Mouse (Mus musculus): Measurements from ENCODE around the gene S100a3.

Gene S100a3

DNA sequence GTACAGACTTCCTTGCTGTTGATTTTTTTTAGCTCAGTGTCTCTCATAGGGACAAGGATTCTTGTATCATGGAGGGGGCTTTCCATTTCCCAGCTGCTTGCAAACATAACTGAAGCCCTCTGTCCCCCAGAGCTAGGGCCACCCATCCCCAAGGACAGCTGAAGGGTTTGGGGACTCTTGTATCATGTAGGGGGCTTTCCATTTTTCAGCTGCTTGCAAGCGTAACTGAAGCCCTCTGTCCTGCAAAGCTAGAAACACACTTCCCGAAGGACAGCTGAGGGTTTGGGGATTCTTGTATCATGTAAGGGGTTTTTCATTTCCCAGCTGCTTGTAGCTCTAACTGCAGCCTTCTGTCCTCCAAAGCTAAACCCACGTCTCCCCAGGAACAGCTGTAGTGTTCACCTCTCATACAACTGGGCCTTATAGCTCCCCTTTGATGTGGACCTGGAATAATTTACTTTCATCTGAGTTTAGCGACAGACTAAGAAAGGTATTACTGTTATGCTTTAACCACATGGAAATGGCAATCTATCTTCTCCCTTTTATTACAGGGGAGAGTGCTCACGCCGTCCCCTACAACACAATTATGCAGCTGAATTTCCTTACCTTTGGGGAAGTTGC, at the start of gene S100a3:
Gene S100a3 (plus strand): TSS at position 571 of the 621 bp plus-strand sequence.
- Histone ChIP-seq H3K9me3 (ENCODE audit: low read length) (no peaks in the 10 kb centered on the region), H3K4me3 (replicated peaks; ENCODE audit: low read length) (no peak within 1 kb of the TSS)
- no peak for TF ChIP-seq CTCF (conservative IDR thresholded peaks at IDR 0.05; ENCODE audit: low read length)
- no peak for TF ChIP-seq POU5F1 (IDR thresholded peaks at IDR 0.05; ENCODE audit: borderline replicate concordance, low read length)
- no peak for TF ChIP-seq NANOG (IDR thresholded peaks at IDR 0.05; ENCODE audit: borderline replicate concordance, low read length)

DNA sequence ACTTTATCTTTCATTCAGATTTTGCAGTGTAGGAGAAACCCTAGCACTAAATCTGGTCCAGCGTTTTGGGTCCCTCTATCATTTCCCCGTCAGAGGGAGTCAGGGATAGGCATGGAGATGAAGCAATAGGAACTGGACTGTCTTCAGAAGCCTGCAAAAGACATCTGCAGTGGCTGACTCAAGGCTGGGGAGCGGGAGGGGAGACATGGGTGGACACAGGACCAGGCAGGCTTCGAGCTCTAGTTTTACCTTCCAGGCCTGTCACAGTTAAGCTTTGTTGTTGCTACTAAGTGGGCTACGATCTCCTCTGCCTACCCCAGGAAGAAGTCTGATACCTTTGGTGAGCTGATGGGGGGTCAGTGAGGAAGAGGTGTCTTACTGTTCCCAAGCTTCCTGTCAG, 48.1 kb upstream of the S100a3 start:
- TF ChIP-seq CTCF (conservative IDR thresholded peaks at IDR 0.05; ENCODE audit: low read length): no peak
- TF ChIP-seq NANOG (IDR thresholded peaks at IDR 0.05; ENCODE audit: borderline replicate concordance, low read length): no peak
- TF ChIP-seq POU5F1 (IDR thresholded peaks at IDR 0.05; ENCODE audit: borderline replicate concordance, low read length): no peak

More for the DNA sequence above, at the start of gene S100a3:
- H3K4me1 ChIP-seq (replicated peaks; ENCODE audit: low read depth, low read length): peaks cover 8% of the 10 kb centered on the region
- H3K27me3 ChIP-seq (ENCODE audit: insufficient read depth, low read length): 0 out of 2 replicates have a peak, but pooled peaks cover 3% of the 10 kb centered on the region
- no peaks in the 10 kb centered on the region for H3K36me3 ChIP-seq (ENCODE audit: insufficient read depth, low read length)

DNA sequence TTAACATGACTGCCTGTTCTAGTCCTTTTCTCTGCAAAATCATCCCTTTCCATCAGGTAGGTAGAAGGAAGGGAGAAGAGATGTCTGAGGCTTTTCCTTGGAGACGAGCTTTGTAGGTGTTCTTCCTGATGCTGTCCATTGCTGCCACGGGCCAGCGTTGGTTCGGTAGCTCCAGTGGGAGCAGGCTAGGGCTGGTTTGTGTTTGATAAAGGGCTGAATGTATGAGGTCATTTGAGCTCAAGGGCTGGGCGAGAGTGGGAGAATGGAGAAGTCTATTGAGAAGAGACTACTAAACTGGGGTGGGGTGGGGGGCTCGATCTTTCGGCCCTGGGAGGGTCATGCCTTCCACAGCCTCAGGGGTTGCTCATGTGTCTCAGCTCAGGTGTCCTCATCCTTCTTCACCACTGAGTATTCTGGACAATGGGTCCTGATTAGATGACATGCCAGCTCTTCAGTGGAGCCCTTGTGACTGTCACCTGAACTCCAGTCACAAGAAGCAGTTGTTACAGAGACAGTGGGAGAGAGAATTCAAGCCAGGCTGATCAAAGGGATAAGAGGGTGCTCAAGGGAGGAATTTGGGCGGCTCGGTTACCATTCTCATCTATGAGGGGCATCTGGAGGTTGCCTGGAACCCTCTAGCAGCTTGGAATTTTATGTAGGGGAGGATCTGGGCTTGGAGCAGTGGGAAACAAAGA, 47.3 kb upstream of the S100a3 start:
- Histone ChIP-seq H3K4me3 (replicated peaks; ENCODE audit: low read length) (peak overlapping the region; percentile 73), H3K27me3 (ENCODE audit: insufficient read depth, low read length) (peaks cover 38% of the 10 kb centered on the region)
- TF ChIP-seq POU5F1 (IDR thresholded peaks at IDR 0.05; ENCODE audit: borderline replicate concordance, low read length) (no peak), NANOG (IDR thresholded peaks at IDR 0.05; ENCODE audit: borderline replicate concordance, low read length) (peak; percentile 46; the same call in 1 of the 2 replicates), CTCF (conservative IDR thresholded peaks at IDR 0.05; ENCODE audit: low read length) (no peak)

More for the DNA sequence above, 48.1 kb upstream of the S100a3 start:
- Histone ChIP-seq H3K9me3 (ENCODE audit: low read length) (no peaks in the 10 kb centered on the region), H3K4me1 (replicated peaks; ENCODE audit: low read depth, low read length) (peaks cover 60% of the 10 kb centered on the region), H3K27me3 (ENCODE audit: insufficient read depth, low read length) (peaks cover 38% of the 10 kb centered on the region), H3K36me3 (ENCODE audit: insufficient read depth, low read length) (peaks cover 18% of the 10 kb centered on the region), H3K4me3 (replicated peaks; ENCODE audit: low read length) (no peak overlapping the region)

DNA sequence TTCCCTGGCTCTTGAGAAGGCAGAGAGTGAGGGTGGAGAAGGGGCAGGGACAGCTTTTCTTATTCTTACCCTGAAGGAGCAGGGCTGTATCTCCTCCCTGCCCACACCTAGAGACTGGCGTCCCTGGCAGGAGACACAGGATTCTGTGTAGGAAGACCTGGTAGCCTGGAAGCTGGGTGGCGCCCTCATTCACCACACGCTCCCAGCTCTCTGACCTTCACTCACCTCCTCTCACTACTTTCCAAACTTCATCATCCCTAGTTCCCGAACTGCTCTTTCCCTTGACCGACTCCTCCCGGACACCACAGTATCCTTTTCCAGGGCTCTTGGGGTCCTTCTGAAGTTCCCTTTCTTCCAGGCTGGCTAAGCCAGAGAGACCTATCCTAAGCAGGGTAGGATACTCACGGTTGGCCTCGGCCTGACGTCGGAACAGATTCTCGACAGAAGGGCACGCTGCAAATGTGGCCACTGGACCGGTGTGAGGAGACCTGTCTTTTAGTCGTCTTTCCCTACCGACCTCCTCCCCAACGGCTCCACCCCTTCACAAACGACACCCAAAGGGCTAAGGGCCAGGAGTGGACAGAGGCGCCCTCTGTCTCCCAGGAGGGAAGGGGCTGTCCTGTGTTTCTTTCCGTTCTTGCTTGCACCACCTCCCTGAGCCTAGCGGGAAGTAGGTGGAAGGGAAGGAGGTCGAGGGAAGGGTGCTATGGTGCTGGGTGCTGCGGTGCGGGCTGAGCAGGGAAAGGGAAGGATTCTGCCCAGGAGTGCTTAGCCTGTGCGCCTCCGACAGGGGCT, 46.4 kb upstream of the S100a3 start, which contains the start of the genes S100a1 and S100a13:
Gene S100a1 (minus strand): TSS at position 597 of the 795 bp plus-strand sequence.
Gene S100a13 (plus strand): TSS at position 640 of the 795 bp plus-strand sequence.
- H3K9me3 ChIP-seq (ENCODE audit: low read length): no peaks in the 10 kb centered on the region
- peaks cover 62% of the 10 kb centered on the region for H3K4me1 ChIP-seq (replicated peaks; ENCODE audit: low read depth, low read length)
- H3K4me3 ChIP-seq (replicated peaks; ENCODE audit: low read length): peak within 1 kb of the TSS; percentile 73
- TF ChIP-seq NANOG (IDR thresholded peaks at IDR 0.05; ENCODE audit: borderline replicate concordance, low read length): no peak
- no peak for TF ChIP-seq CTCF (conservative IDR thresholded peaks at IDR 0.05; ENCODE audit: low read length)
- TF ChIP-seq POU5F1 (IDR thresholded peaks at IDR 0.05; ENCODE audit: borderline replicate concordance, low read length): no peak
- H3K36me3 ChIP-seq (ENCODE audit: insufficient read depth, low read length): peaks cover 8% of the 10 kb centered on the region; the same call in 1 of the 2 replicates
- H3K27me3 ChIP-seq (ENCODE audit: insufficient read depth, low read length): peaks cover 38% of the 10 kb centered on the region

More for the DNA sequence above, 47.3 kb upstream of the S100a3 start:
- Histone ChIP-seq H3K9me3 (ENCODE audit: low read length) (no peaks in the 10 kb centered on the region), H3K36me3 (ENCODE audit: insufficient read depth, low read length) (peaks cover 9% of the 10 kb centered on the region; the same call in 1 of the 2 replicates), H3K4me1 (replicated peaks; ENCODE audit: low read depth, low read length) (peaks cover 60% of the 10 kb centered on the region)

DNA sequence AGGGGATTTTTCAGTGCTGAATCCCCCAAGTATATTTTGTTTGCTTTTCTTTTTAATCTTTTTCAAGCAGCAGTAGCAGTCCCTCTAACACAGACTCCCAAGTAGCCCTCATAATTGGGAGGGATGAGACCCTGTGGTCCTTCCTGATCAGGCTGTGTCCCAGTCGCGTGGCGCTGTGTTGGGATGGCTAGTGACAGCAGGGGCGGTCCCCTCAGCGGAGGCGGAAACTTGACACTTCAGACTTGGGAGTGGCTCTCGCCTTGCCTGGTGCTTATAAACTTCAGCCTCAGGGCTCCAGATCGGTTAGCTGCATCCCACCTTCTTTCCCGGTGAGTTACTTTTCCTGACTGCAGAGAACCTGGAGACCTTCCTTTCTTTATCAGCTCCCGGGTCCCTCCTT, 45.7 kb upstream of the S100a3 start:
- Histone ChIP-seq H3K36me3 (ENCODE audit: insufficient read depth, low read length) (peaks cover 8% of the 10 kb centered on the region; the same call in 1 of the 2 replicates), H3K4me1 (replicated peaks; ENCODE audit: low read depth, low read length) (peaks cover 62% of the 10 kb centered on the region), H3K27me3 (ENCODE audit: insufficient read depth, low read length) (peaks cover 38% of the 10 kb centered on the region), H3K4me3 (replicated peaks; ENCODE audit: low read length) (peak overlapping the region; percentile 73), H3K9me3 (ENCODE audit: low read length) (no peaks in the 10 kb centered on the region)
- TF ChIP-seq NANOG (IDR thresholded peaks at IDR 0.05; ENCODE audit: borderline replicate concordance, low read length) (no peak), POU5F1 (IDR thresholded peaks at IDR 0.05; ENCODE audit: borderline replicate concordance, low read length) (no peak), CTCF (conservative IDR thresholded peaks at IDR 0.05; ENCODE audit: low read length) (no peak)

DNA sequence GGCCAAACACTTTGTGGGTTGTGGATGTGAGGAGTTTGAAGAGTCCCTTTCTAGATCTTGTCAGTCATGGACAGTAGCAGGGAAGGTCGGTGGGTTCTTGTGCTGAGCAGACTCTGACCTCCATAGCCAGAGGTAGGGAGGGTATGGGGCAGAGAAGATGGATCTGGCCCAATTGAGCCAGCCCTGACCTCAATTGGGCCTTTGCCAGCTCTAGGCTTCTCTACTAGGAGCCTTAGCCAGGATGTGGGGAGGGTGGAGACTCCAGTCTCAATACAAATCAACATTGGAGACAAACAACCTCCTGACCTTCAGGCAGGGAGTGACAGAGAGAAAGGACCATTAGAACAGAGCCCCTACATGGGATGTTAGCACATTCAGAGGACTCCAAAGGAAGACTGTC, 45.1 kb upstream of the S100a3 start:
- no peaks in the 10 kb centered on the region for H3K9me3 ChIP-seq (ENCODE audit: low read length)
- H3K4me1 ChIP-seq (replicated peaks; ENCODE audit: low read depth, low read length): peaks cover 56% of the 10 kb centered on the region
- no peak for TF ChIP-seq NANOG (IDR thresholded peaks at IDR 0.05; ENCODE audit: borderline replicate concordance, low read length)
- TF ChIP-seq POU5F1 (IDR thresholded peaks at IDR 0.05; ENCODE audit: borderline replicate concordance, low read length): no peak
- no peak for TF ChIP-seq CTCF (conservative IDR thresholded peaks at IDR 0.05; ENCODE audit: low read length)
- H3K36me3 ChIP-seq (ENCODE audit: insufficient read depth, low read length): peaks cover 8% of the 10 kb centered on the region; the same call in 1 of the 2 replicates
- H3K27me3 ChIP-seq (ENCODE audit: insufficient read depth, low read length): peaks cover 38% of the 10 kb centered on the region
- H3K4me3 ChIP-seq (replicated peaks; ENCODE audit: low read length): peak overlapping the region; percentile 73

DNA sequence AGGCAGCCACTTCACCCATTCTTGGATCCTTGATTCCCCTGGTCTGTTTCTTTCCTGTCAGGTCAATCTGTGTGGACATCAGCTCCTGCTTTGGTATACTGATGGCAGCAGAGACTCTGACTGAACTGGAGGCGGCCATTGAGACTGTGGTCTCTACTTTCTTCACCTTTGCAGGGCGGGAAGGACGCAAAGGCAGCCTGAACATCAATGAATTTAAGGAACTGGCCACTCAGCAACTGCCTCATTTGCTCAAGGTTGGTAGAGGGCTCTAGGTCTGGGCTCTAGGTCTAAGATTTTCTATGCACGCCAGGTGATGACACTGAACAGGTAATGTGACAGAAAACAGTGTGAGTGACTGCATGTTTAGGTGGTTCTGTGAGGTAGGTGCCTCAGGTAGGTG, 44.6 kb upstream of the S100a3 start:
- H3K36me3 ChIP-seq (ENCODE audit: insufficient read depth, low read length): peaks cover 6% of the 10 kb centered on the region; the same call in 1 of the 2 replicates
- TF ChIP-seq POU5F1 (IDR thresholded peaks at IDR 0.05; ENCODE audit: borderline replicate concordance, low read length): no peak
- no peak for TF ChIP-seq NANOG (IDR thresholded peaks at IDR 0.05; ENCODE audit: borderline replicate concordance, low read length)
- TF ChIP-seq CTCF (conservative IDR thresholded peaks at IDR 0.05; ENCODE audit: low read length): no peak
- peaks cover 38% of the 10 kb centered on the region for H3K27me3 ChIP-seq (ENCODE audit: insufficient read depth, low read length)
- H3K9me3 ChIP-seq (ENCODE audit: low read length): no peaks in the 10 kb centered on the region
- peaks cover 55% of the 10 kb centered on the region for H3K4me1 ChIP-seq (replicated peaks; ENCODE audit: low read depth, low read length)
- H3K4me3 ChIP-seq (replicated peaks; ENCODE audit: low read length): peak overlapping the region; percentile 73

DNA sequence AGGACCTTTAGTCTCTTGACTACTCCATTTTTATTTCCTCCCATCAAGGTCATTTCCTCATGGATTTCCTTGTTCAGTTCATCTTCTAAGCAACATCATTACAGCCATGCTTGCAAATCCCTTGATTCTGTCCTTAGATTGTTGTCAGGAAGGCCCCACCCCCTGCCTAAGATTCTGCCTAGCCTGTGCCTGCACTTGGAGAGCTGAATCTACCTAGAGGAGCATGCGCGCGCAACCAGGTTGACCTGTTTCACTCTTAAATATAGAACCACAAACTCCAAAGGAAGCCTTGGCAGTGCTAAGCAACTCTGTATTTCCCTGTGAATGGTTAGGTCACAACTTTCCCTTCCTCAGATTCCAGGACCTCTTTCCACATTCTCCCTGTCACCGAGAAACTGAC, 42.7 kb upstream of the S100a3 start:
- H3K36me3 ChIP-seq (ENCODE audit: insufficient read depth, low read length): no peaks in the 10 kb centered on the region
- no peak overlapping the region for H3K4me3 ChIP-seq (replicated peaks; ENCODE audit: low read length)
- H3K4me1 ChIP-seq (replicated peaks; ENCODE audit: low read depth, low read length): peaks cover 45% of the 10 kb centered on the region
- TF ChIP-seq NANOG (IDR thresholded peaks at IDR 0.05; ENCODE audit: borderline replicate concordance, low read length) (no peak), CTCF (conservative IDR thresholded peaks at IDR 0.05; ENCODE audit: low read length) (no peak), POU5F1 (IDR thresholded peaks at IDR 0.05; ENCODE audit: borderline replicate concordance, low read length) (no peak)
- H3K27me3 ChIP-seq (ENCODE audit: insufficient read depth, low read length): peaks cover 32% of the 10 kb centered on the region
- no peaks in the 10 kb centered on the region for H3K9me3 ChIP-seq (ENCODE audit: low read length)
